Comparison of ENCODE assay signal across 2 mouse cellular contexts in the genomic region with DNA sequence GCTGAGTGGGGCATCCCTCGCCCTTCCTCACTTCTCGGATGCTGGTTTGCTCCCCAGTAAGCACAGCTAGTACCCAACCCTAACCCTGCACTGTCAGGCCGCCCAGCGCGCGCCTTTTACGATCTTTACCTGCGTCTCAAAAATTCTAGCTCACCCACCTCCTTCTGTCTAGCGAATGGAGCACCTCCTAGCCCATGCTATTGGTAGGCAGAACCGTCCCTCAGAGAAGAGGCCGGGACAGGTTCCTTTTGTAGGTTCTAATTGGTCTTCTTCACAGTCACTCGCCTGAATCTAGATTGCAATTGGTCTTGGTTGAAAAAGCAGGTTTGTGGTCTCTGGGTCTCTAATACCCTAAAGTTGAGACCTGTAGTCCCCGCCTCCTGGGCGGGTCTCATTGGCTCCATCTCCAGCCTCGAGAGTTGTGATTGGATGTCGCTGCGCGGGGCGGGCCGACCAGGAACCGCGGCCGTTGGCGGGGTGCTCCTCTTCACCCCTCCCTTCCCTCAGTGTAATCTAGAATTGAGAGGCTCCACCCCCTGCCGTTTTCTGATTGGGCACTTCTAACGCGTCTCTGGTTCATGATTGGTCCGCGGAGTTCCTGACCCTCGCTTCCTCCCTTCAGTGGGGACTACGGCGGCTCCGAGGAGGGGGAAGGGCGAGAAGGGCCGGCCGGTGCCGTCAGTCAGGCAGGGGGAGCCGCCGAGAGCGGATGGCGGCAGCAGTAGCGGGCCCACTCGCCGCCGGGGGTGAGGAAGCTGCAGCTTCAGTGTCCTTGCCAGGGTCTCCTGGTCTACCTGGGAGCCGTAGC.
A peak's percentile ranks its signal among the peaks of the same experiment; 100 is the strongest.
TF ChIP-seq lines count a peak whose summit lies in the region.

A gene (minus strand): TSS at position 505 of the 808 bp plus-strand sequence.
A gene (plus strand): TSS at position 624 of the 808 bp plus-strand sequence.
A gene (plus strand): TSS at position 678 of the 808 bp plus-strand sequence.

TF ChIP-seq in C2C12, 6 proteins besides CTCF, POLR2A, EP300 and RAD21:
- TF ChIP-seq MYOG (IDR thresholded peaks at IDR 0.05; ENCODE audit: control insufficient read depth, extremely low read depth, insufficient read length) (no peak), MYOD1 (IDR thresholded peaks at IDR 0.05; ENCODE audit: control insufficient read depth, insufficient read length, low read depth) (peak; percentile 10), CEBPB (IDR thresholded peaks at IDR 0.05; ENCODE audit: low read depth) (no peak), USF1 (IDR thresholded peaks at IDR 0.05; ENCODE audit: low read depth) (no peak), MAX (IDR thresholded peaks at IDR 0.05) (no peak)

TF ChIP-seq in myocyte, 11 proteins besides CTCF, POLR2A, EP300 and RAD21:
- no peak for TF ChIP-seq TCF3 (IDR thresholded peaks at IDR 0.05; ENCODE audit: insufficient read length, low read depth)
- TF ChIP-seq E2F4 (IDR thresholded peaks at IDR 0.05; ENCODE audit: insufficient read depth) = no peak
- TF ChIP-seq MYOD1 (IDR thresholded peaks at IDR 0.05; ENCODE audit: control insufficient read depth in 1 of 3, insufficient read length in 2 of 3, low read depth in 2 of 3) = peak in 2 of 3 experiments; percentile 64 to 80
- TF ChIP-seq TCF12 (IDR thresholded peaks at IDR 0.05; ENCODE audit: insufficient read depth, poor library complexity, severe bottlenecking) = no peak
- TF ChIP-seq POLR2AphosphoS2 (IDR thresholded peaks at IDR 0.05; ENCODE audit: insufficient read length, low read depth) = peak; percentile 95
- TF ChIP-seq SRF (IDR thresholded peaks at IDR 0.05; ENCODE audit: control insufficient read depth, insufficient read length, low read depth) = no peak
- no peak for TF ChIP-seq MAX (IDR thresholded peaks at IDR 0.05; ENCODE audit: low read depth)
- TF ChIP-seq USF1 (IDR thresholded peaks at IDR 0.05; ENCODE audit: low read depth) = no peak
- TF ChIP-seq MYOG (IDR thresholded peaks at IDR 0.05; ENCODE audit: control insufficient read depth in 1 of 3, insufficient read depth in 1 of 3, insufficient read length in 2 of 3, low read depth in 2 of 3) = no peak
- no peak for TF ChIP-seq REST (IDR thresholded peaks at IDR 0.05; ENCODE audit: insufficient read depth, insufficient read length)
- TF ChIP-seq CEBPB (IDR thresholded peaks at IDR 0.05; ENCODE audit: insufficient read depth, poor library complexity, severe bottlenecking) = no peak
